Mouse (Mus musculus) brain, embryonic 14.5 days (tissue): ENCODE measurements at regions not wholly inside any gene's neighbourhood (a gene's known extent, or its start where the extent isn't known, plus 50 kb on each side); places are given as distances from the start of the nearest gene placed in this dataset.
"Not testable (repeated sequence)": the region's sequence is repeated elsewhere in the genome, so short reads cannot be mapped to it uniquely, and the experiment has no call there.

Experiments
- DNase-seq: peaks from one replicate; pipeline ENCODE4 v3.0.0-alpha.2; 2011; ENCODE audit warnings: low read depth
- CTCF ChIP-seq: fragments of 200-500 bp; IDR thresholded peaks from 2 replicates; pipeline ENCODE4 v1.5.1; 2012; ENCODE audit warnings: inconsistent platforms, mild to moderate bottlenecking, moderate library complexity, borderline replicate concordance; ENCODE audit not compliant: insufficient read depth, insufficient read length; ENCODE audit errors: extremely low read depth
- POLR2A ChIP-seq: fragments of 200-500 bp; IDR thresholded peaks from 2 replicates; pipeline ENCODE4 v1.6.1; 2012; ENCODE audit warnings: mild to moderate bottlenecking, inconsistent platforms, borderline replicate concordance; ENCODE audit not compliant: poor library complexity, insufficient read depth, insufficient read length, severe bottlenecking; ENCODE audit errors: extremely low read depth

- no peak for DNase-seq
- TF ChIP-seq CTCF (no peak), POLR2A (no peak)
Observed at GRCm38 (mm10) chr9:80825346-80825745, 360.1 kb upstream of the Impg1 start.

GRCm38 (mm10) chr9:80820066-80820465 is 354.8 kb upstream of the Impg1 start:
- TF ChIP-seq POLR2A (no peak), CTCF (no peak)

DNA sequence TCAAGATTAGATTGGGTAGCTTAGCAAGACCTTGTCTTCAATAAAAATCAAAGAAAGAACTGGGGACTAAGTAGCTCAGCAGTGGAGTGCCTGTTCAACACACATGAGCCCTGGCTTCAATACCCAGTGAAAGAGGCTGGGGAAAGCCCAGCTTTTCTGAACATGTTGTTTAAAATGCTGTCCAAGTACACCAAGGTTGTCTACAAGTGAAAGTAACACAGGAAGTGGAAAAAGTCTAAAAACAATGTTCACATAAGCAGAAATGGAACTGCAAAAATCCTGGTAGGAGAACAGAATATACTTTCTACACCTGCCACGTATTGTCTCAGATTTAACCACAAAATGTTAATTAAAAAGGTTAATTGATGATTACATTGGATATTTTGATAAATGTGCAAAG is 353.8 kb upstream of the Impg1 start:
- no peak for TF ChIP-seq CTCF
- no peak for TF ChIP-seq POLR2A
- DNase-seq: no peak

More at GRCm38 (mm10) chr9:80820066-80820465, 354.8 kb upstream of the Impg1 start:
- no peak for DNase-seq

- not testable (repeated sequence) for DNase-seq
Observed at GRCm38 (mm10) chr9:80813921-80814320, 348.6 kb upstream of the Impg1 start.

DNA sequence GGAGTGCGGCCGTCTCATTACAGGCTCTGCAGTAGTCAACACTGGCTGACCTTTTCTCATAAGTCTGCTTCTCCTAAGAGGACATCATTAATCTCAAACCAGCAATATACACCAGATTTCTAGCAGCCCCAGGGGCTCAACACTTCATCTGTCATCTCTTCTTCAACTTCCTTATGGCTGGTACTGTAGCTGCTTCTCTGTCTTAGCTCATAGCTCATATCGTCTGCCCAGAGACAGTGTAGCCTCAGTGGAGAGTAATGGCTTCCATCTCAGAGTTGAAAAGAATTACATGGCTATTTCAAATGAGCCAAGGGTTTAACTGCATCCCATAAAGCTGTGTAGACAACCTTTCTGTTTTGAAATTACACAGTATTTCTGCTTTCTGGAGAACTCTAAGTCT is 326.2 kb upstream of the Impg1 start:
- TF ChIP-seq POLR2A (no peak), CTCF (no peak)
- no peak for DNase-seq

DNA sequence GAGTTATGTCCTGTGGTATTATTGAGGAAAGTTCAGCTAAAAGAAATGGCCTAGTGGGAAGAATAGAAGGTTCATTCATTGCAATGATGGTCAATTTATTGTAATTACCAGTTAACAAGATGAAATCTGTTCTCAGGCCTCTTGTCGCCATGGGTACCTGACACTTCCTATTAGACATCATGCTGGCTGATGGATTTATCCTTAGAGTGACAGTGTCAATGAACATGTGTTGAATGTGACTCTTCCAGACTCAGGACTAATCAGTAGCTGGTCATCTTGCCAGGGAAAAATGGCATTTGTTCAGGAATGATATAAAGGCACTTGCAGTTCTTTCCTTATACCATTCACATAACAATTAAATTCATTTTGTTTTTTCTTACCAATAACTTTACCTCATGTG is 309.3 kb upstream of the Impg1 start:
- DNase-seq: peak; percentile 40
- TF ChIP-seq CTCF: no peak
- TF ChIP-seq POLR2A: no peak

DNA sequence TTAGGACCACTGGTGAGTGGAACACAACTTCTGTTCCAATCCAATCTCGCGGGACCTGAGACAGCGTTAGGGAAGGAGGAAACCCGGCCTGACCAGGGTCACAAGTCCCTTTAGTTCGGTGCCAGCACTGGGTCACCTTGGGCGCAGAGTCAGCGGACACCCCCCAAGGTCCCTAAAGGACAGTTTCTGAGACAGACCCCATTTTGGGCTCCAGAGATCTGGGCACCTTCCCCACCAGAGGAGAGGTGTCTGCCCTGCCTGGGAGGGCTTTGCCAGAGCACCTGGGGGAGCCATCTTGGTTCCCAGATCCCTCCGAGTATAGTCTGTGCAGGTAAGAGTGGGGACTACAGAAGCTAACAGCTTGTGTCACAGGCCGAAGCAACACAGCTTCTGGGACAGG is 270.5 kb upstream of the Impg1 start:
- not testable (repeated sequence) for DNase-seq

- TF ChIP-seq CTCF: no peak
- TF ChIP-seq POLR2A: no peak
- no peak for DNase-seq
Observed at GRCm38 (mm10) chr9:80732971-80733370, 267.7 kb upstream of the Impg1 start.

- TF ChIP-seq CTCF: no peak
- TF ChIP-seq POLR2A: no peak
- DNase-seq: peak; percentile 13
Observed at GRCm38 (mm10) chr9:80723638-80724037, 258.4 kb upstream of the Impg1 start.

GRCm38 (mm10) chr9:80718516-80718915 is 253.2 kb upstream of the Impg1 start:
- no peak for TF ChIP-seq POLR2A
- no peak for TF ChIP-seq CTCF
- DNase-seq: peak; percentile 18

GRCm38 (mm10) chr9:80709781-80710180 is 244.5 kb upstream of the Impg1 start:
- no peak for TF ChIP-seq CTCF
- TF ChIP-seq POLR2A: no peak
- DNase-seq: no peak

DNA sequence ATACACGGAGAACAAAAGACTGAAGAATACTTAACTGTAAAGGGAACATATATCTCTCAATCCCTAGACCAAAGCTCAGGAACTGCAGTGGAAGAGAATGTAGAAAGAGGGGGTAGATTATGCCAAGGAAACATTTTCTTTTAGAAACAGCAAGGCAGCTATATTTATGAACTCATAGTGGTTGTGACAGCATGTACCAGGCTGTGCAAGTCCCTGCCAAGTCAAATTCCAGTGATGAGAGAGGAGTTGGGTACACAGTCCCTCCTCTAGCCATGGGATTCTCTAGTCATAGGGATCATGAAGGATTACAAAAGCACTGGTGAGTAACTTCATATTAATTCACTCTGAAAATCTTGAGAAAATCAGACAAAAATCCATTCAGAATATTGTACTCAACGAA is 240.0 kb upstream of the Impg1 start:
- DNase-seq: no peak
- no peak for TF ChIP-seq CTCF
- TF ChIP-seq POLR2A: no peak

GRCm38 (mm10) chr9:80697171-80697570 is 231.9 kb upstream of the Impg1 start:
- TF ChIP-seq CTCF: no peak
- TF ChIP-seq POLR2A: no peak
- no peak for DNase-seq
